Mouse (Mus musculus): ENCODE data around the gene 4930402F06Rik.

The 4930402F06Rik gene

DNA sequence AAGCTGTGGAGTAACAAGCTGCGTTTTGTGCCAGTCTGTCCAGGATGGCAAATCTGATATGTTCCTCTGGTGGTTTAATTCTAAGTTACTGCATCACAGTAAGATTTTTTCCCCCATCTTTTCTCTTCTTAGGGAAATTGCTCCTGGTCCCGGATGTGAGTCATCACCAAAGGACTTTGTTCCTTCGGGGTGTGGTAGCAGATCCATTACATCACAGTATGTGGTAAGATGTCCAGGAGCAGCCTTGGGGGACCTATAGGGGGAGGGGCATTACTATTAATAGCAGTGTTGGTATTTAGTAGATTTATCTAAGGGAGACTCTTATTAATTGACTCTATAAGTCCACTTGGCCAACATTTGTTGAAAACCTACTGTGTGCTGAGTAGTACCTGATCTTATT, 54.4 kb downstream of the 4930402F06Rik start:
- no peak for DNase-seq (ENCODE audit: low read depth, low spot score)

DNA sequence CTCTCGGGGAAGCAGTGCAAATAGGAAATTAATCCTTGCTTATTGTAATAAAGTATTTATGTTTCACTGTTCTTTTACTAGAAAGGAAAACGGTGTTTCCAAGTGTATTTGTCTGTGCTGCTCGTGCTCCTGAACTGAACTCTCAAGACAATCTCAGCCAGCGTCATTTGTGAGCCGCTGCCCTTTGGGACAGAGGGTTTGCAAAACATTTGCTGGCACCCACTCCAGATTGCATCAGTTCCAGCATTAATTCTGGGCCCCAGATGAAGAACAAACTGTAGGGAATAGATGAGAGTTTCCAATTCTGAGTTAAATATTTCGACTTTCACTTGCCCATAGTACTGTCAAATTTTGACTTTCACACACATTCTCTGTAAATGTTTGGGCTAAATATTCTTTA, 58.3 kb downstream of the 4930402F06Rik start:
- no peak for DNase-seq (ENCODE audit: low read depth, low spot score)

DNA sequence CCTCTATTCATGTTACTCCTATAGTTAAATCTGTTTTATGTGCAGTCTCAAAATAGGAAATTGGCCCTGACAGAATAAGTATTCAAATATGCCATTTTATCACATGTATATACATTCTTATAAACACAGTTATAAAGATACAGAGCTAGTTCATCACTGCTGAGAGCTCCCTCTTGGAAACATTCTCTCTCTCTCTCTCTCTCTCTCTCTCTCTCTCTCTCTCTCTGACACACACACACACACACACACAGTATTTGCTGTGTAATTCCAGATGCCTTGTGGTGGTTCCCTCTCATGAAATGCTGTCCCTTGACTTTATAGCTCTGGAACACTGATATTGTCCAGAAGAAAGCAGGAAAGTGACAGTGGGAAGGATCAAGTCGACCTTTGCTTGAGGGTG, 58.9 kb downstream of the 4930402F06Rik start:
- DNase-seq (ENCODE audit: low read depth, low spot score): no peak

DNA sequence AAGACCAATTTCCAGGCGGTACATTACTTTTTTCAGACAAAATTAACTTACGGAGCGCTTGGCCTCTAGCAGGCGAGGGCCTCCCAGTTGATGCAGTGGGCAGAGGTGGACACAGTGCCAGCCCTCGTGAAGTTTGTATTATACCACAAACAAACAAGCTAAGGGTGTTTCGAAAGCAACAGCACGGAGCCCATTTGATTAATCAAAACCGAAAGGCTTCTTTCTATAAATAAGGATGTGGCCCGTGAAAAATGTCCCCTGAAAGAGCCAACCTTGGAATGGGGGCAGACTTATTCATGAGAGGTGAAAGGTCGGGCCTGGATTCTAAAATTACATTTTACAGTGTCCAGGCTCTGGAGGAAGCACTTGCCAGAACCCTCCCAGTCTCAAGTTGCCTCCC, 59.6 kb downstream of the 4930402F06Rik start:
- no peak for DNase-seq (ENCODE audit: low read depth, low spot score)

DNA sequence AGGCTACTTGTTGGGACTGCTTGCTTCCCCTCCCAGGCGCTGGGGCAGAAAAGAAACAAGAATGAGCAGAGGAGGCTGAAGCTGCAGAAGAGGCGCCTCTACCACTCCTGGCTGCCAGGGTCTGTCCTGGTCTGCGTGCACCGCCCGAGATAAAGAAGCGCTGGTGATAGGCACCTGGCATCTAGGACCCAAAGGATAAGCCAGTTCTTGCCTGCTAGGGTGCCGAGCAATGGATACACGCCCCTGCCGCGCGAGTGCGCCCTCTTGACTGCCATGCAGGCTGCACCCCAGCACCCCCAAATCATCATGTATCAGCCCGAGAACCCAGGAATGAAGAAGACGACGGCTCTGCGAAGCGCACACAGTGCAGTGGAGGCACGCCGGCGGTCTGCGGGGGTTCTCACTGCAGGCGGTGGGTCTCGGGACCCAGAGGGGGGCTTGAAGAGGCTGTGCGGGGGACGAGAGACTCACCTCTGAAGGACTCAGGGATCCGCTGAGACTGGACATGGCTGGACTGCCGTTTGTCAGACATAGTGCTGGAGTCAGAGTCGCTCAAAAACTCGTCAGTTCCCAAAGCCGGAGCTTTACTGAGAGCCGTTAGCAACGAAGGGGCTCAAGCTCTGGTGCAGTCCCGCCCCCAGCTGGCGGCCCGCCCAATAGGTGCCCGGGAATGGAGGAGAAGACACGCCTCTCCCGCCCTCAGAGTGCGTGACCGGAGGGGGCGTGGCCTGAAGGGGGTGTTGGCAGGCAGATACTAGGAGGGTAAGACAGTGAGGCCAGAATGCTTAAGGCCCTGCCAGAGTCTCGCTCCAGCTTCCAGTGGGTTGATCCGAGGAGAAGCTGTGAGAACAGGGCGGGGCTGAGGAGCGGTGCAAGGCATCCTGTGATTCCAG, 60.3 kb downstream of the 4930402F06Rik start, which contains the start of gene Stom:
Gene Stom (minus strand): TSS at position 589 of the 893 bp plus-strand sequence.
- peak; percentile 94 for DNase-seq (ENCODE audit: low read depth, low spot score)

DNA sequence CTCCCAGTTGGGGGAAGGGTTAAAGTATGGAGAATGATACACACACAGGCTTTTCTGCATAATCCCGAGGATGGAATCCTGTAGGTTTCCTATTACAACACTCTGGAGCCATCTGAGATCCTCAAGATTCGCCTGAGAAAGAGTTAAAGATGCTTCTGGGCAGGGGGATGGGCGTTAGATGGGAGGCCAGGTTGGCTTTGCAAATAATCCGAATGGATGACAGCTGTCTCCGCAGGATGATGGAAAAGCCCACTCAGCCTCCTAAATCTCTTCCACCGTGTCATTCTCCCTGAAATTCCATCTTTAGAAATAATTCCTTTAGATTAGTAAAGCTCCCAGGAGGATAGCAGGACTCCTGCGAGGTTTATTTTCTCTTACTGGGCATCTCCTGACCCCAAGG, 61.4 kb downstream of the 4930402F06Rik start:
- DNase-seq (ENCODE audit: low read depth, low spot score): no peak

DNA sequence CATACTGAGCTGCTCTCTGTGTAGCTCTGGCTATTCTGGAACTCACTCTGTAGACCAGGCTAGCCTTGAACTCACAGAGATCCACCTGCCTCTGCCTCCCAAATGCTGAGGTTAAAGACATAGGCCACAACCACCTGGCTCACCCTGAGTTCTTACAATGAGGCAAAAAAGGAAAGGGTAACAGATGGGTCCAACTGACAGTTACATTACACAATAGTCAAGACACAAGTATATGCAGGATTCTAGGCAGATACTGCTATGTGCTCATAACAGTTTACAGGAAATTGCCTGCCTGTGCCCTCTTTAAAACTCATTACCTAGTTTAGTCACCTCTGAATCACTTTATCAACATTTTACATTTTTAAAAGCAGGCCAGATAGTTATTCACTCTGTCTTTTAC, 63.3 kb downstream of the 4930402F06Rik start:
- no peak for DNase-seq (ENCODE audit: low read depth, low spot score)

DNA sequence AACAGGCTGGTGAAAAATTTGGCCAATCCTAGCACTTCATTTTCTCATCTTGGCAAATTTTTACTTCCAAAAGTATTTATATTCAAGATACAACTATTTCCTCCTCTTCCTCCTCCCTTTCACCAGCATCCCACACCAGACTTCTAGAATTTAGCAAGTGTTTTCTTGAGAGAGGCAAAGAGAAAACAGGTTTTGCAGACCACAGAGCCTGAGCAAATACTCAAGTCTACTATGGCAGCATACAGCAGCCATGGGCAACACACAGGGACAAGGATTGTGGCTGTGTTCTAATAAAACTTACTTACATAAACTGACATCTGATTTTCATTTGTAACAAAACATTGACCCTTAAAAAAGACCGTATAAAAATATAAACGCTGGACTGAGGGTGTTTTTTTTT, 65.8 kb downstream of the 4930402F06Rik start:
- DNase-seq (ENCODE audit: low read depth, low spot score): no peak

DNA sequence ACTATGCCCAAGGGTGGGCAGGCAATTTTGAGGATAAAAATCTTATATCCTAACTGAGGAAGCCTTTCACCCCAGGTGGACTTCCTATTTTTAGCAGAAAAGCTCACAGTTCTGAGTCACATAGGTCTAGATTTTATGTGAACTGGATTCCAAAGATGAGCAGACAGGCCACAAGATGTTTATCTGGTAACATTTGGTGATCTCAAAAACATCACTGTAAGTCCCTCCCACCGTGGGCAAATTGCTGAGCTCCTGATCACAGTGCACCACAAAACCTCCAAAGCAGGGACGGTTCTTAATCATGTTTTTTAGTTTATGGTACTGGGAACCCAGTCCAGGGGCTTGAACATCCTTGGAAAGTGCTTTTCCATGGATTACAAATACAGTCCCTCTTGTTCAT, 67.9 kb downstream of the 4930402F06Rik start:
- DNase-seq (ENCODE audit: low read depth, low spot score): peak; percentile 52

DNA sequence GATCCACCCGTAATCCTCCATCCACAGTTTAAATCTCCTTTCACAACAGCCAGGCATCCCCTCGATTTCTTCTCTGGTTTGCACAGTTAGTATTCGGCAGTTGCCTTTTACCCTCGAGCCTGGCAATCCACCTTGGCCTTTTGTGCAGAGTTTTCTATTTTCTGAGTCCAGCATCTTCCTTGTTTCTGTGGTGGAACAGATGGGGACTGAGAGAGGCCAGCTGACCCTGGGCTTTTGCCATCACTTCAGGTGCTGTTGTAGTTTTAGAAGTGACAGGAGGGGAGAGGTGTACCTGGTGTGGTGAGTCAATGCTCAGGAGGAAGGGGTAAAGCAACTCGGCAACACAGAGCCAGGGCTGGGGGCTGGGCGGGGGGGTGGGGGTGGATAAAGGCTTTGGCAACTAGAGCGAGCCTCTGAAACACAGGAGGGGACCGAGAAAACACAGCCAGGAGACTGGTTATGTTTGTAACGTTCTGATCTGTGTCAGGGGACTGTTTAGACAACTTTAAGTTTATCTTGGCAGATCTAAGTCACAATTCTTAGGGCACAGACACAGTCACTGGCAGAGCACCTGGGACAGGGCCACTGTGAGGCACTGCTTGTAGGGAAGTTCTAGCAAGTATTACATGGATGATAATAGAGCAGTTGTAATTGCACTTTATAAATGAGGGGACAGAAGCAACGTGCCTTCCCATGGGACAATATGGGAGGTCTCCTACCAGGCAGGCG, 68.7 kb downstream of the 4930402F06Rik start:
- DNase-seq (ENCODE audit: low read depth, low spot score): no peak

DNA sequence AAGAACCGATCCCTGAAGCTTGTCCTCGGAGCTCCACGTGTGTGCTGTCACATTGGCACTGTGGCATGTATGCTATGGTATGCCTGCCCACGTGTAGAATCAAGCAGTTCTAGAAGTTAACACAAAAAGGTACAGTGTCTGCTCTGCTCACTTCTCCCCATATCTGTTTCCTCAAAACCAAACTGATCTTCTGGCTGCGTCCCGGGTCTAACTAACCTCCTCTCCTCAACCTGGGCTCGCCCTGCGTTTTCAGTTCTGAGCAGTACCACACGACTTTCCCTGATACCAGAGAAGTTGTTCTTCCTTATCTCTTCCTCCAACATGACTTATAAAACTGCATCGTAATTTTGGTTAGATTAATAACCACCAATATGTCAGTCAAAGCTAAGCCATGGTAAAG, 69.4 kb downstream of the 4930402F06Rik start:
- no peak for DNase-seq (ENCODE audit: low read depth, low spot score)

DNA sequence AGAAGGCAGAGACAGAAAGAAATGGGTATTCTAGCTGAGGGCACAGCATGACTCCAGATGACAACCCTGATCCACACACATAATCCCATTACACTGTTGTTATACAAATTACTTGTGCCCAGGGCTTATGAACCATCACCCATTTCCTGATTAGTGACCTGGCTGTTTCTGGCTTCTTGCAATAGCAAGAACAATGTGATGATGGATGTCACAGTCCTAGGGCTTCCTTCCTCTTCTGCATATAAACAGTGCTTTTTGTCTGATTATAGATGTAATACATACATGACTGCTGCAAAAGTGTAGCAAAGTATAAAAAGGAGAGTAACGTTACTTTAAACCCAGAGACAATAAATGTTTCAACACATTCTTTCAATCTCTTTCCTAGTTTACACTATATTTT, 70.0 kb downstream of the 4930402F06Rik start:
- no peak for DNase-seq (ENCODE audit: low read depth, low spot score)

DNA sequence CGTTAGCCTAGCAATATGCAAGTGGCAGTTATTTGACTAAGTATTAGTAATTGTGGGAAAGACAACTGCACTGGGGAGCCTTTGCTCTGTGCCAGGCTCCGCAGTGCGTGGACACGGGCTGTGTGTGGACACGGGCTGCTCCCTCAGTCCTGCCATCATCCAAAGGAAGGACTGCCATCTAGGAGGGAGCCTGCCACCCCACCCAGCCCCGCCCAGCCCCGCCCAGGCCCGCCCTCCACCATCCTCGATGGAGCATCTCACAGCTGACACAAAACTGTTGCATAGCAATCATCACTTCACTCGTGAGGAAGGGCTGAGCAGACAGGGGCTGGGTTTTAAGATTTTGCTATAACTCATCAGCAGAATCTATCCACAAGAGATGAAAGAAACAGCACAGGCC, 71.0 kb downstream of the 4930402F06Rik start:
- no peak for DNase-seq (ENCODE audit: low read depth, low spot score)

Measured in CD4-positive helper T cell, adult 2 months (primary cell).